Mouse (Mus musculus): Measurements from ENCODE around the gene Sptbn2. TPM values are rescaled to one million over a fixed set of nuclear protein-coding genes. Genes with fewer than 3 reads are reported as not detected.

Sptbn2 gene
- polyA plus RNA-seq, 1 experiment, result not detected

DNA sequence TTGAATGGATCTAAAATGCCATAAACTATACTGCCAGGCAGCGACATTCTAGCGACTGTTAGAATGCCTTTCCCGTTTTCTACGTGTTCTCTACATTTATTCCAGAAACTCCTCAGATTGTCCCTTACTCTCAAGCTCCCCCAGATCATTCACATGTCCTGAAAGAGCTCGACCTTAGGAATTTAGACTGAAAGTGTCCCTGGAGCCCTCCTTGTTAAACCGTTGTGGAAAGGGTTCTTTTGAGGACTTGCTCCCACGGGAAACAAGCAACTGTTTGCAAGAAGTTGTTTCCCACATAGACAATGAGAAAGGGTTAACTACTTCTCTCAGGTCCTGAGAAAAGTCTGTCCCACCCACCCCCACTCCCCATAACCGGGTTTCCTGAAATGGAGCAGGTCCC, 10.3 kb upstream of the Sptbn2 start:
- Histone ChIP-seq H3K4me3 (replicated peaks) (no peak overlapping the region), H3K36me3 (replicated peaks; ENCODE audit: low read length) (no peaks in the 10 kb centered on the region), H3K27me3 (replicated peaks) (peaks cover 78% of the 10 kb centered on the region), H3K9me3 (peaks cover 9% of the 10 kb centered on the region), H3K4me1 (peaks cover 14% of the 10 kb centered on the region)
- no peak for TF ChIP-seq FLI1 (IDR thresholded peaks at IDR 0.05; ENCODE audit: low read length)
- TF ChIP-seq GATA1 (IDR thresholded peaks at IDR 0.05; ENCODE audit: borderline replicate concordance, low read length), result no peak

DNA sequence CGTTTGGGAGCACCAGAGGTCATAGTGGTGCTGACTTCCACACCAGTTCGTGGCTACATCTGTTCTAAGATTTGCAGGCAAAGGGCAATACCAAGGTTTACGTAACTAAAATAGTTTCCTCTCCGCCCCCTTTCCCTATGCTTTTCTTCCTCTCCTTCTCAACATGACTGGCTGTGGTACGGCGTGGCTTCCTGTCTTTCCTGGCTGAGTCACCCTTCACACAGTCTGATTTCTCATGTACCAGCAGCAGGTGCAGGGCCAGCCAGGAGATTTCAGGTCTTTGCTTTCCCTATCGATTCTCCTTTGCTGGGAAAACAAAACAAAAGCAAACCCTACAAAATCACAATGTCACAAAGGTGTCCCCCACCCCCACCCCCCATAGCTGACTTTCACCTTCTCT, 9.7 kb upstream of the Sptbn2 start:
- Histone ChIP-seq H3K27me3 (replicated peaks) (peaks cover 82% of the 10 kb centered on the region), H3K4me3 (replicated peaks) (no peak overlapping the region), H3K9me3 (peaks cover 9% of the 10 kb centered on the region), H3K36me3 (replicated peaks; ENCODE audit: low read length) (no peaks in the 10 kb centered on the region), H3K4me1 (peaks cover 14% of the 10 kb centered on the region)
- TF ChIP-seq FLI1 (IDR thresholded peaks at IDR 0.05; ENCODE audit: low read length), result no peak
- TF ChIP-seq GATA1 (IDR thresholded peaks at IDR 0.05; ENCODE audit: borderline replicate concordance, low read length), result no peak

DNA sequence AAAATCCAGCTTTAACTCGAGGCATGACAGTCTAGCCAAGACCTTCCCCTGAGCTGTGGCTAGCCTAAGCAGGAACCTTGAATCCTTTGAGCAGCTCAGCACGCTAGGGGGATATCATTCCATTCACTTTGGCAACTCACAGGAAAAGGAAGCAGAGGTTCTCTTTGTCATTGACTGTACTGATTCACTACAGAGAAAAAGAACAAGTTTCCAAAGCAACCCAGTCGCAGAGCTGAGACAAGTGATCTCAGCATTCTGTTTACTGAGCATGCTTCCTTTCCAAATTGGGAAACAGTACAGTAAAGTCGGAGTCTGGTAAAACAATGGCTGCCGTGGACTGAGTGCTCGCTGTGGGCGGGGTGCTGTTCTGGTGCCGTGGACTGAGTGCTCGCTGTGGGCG, 2.2 kb upstream of the Sptbn2 start:
- Histone ChIP-seq H3K36me3 (replicated peaks; ENCODE audit: low read length) (no peaks in the 10 kb centered on the region), H3K9me3 (no peaks in the 10 kb centered on the region), H3K27me3 (replicated peaks) (peaks cover 81% of the 10 kb centered on the region), H3K4me3 (replicated peaks) (no peak overlapping the region), H3K4me1 (peaks cover 22% of the 10 kb centered on the region)
- no peak for TF ChIP-seq GATA1 (IDR thresholded peaks at IDR 0.05; ENCODE audit: borderline replicate concordance, low read length)
- no peak for TF ChIP-seq FLI1 (IDR thresholded peaks at IDR 0.05; ENCODE audit: low read length)

DNA sequence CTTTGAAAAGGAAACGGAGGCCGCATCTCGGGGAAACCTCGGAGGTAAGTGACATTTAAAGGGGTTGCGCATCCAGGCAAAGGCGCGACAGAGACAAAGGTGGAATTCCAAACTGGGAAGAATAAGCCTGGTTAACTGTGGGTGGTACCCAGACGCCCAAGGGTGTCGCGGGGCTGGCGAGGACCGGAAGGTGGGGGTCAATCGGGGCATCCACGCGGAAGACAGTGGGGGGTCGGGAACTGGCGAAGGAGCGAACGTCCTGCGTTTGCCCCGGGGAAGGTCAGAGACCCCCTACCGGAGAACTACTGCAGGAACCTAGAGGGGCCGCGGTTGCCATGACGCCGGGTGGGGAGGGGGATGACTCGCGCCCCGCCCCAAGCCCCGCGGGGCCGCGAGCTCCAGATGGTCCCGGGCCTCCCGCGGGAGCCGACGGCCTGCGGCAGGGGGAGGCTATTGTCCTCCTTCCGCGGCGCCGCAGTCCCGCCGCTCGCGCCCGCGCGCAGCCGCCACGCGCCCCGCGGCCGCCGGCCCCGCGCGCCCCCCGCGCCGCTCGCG, 711 bp downstream of the Sptbn2 start:
- peaks cover 22% of the 10 kb centered on the region for H3K4me1 ChIP-seq
- no peaks in the 10 kb centered on the region for H3K9me3 ChIP-seq
- H3K27me3 ChIP-seq (replicated peaks), result peaks cover 83% of the 10 kb centered on the region
- TF ChIP-seq FLI1 (IDR thresholded peaks at IDR 0.05; ENCODE audit: low read length), result no peak
- TF ChIP-seq GATA1 (IDR thresholded peaks at IDR 0.05; ENCODE audit: borderline replicate concordance, low read length), result no peak
- peak overlapping the region; percentile 84 for H3K4me3 ChIP-seq (replicated peaks)
- no peaks in the 10 kb centered on the region for H3K36me3 ChIP-seq (replicated peaks; ENCODE audit: low read length)

DNA sequence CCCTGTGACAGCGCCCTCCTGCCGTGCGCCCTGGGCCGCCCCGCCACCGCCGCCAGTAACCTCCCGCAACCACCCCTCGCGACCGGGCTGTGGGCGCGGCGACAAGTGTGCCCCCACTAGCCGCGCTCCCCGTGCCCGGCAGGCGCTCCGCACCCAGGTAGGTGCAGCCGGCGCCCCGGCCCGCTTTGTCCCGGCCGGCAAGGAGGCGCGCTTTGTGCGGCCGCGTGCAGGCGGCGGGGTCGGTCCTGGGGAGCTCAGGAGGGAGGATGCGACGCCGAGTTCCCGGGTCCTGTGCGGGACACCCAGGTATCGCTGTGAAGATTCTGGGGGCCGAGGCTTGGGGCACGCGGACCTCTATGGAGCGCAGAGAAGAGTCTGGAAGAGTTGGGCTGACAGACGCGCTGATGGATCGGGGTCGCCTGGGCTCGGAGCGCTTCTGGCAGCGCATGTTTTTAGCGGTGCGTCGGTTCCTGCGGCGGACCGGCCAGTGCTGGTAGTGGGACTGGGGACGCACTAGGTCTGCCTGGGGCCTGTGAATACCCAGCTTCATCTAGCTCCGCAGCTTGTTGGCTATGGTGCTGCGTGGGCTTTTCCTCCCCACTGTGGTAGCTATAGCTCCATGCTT, 1.3 kb downstream of the Sptbn2 start:
- Histone ChIP-seq H3K4me3 (replicated peaks) (peak overlapping the region; percentile 84), H3K4me1 (peaks cover 25% of the 10 kb centered on the region), H3K9me3 (no peaks in the 10 kb centered on the region), H3K27me3 (replicated peaks) (peaks cover 83% of the 10 kb centered on the region), H3K36me3 (replicated peaks; ENCODE audit: low read length) (no peaks in the 10 kb centered on the region)
- no peak for TF ChIP-seq GATA1 (IDR thresholded peaks at IDR 0.05; ENCODE audit: borderline replicate concordance, low read length)
- no peak for TF ChIP-seq FLI1 (IDR thresholded peaks at IDR 0.05; ENCODE audit: low read length)

DNA sequence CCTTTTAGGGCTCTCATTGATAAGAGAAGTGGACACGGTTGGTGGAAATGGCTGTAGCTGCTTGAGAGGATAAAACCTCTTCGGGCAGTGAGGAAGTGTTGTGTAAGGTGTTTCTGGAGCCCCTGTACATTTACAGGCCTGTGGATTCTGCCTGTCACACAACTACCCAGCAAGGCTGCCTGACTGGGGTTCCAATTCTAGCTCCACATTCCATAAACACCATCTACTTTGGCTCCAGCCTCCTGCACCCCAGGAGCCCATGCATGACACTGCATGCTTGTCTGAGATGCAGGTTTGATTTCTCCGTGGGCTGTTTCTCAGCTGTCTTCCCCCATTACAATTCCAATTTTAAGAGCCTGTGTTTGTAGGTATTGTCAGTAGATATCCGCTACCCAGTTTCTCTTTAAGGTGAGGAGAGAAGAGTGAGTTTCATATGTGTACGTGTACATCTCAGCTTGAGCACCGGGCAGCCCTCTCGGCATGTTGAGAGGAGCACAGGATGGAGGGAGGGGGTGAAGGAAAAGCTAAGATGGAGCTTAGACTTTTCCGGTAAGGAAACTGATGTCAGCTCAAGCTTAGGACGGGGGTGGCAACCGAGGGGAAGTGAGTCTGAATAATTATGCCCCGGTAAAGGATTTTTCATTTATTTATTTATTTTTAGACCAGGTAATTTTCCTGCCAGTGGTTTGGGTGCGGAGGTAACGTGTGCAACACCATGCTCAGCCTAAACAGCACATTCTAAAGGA, 2.0 kb downstream of the Sptbn2 start:
- TF ChIP-seq FLI1 (IDR thresholded peaks at IDR 0.05; ENCODE audit: low read length), result no peak
- no peak for TF ChIP-seq GATA1 (IDR thresholded peaks at IDR 0.05; ENCODE audit: borderline replicate concordance, low read length)
- Histone ChIP-seq H3K27me3 (replicated peaks) (peaks cover 86% of the 10 kb centered on the region), H3K4me3 (replicated peaks) (peak overlapping the region; percentile 84), H3K4me1 (peaks cover 28% of the 10 kb centered on the region), H3K36me3 (replicated peaks; ENCODE audit: low read length) (no peaks in the 10 kb centered on the region), H3K9me3 (no peaks in the 10 kb centered on the region)

DNA sequence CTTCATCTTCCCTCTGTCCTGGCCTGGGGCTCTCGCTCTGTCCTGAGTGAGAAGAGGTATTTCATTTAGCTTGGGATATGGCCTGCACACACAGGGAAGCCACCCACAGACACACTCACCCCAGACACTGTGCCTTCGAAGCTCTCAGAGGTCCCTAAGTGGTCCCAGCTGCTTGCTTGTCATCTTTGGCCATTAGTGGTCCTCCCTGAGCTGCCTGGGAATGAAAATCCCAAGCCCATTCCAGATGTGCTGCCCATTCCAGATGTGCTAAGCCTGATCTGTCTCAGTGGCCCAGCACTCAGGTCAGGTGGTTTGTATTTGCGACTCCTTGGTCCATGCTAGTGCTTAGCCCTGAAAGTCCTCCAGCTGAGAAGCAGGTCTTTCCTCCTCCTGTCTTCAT, 2.9 kb downstream of the Sptbn2 start:
- Histone ChIP-seq H3K9me3 (no peaks in the 10 kb centered on the region), H3K36me3 (replicated peaks; ENCODE audit: low read length) (no peaks in the 10 kb centered on the region), H3K4me1 (peaks cover 38% of the 10 kb centered on the region), H3K27me3 (replicated peaks) (peaks cover 83% of the 10 kb centered on the region), H3K4me3 (replicated peaks) (no peak overlapping the region)
- no peak for TF ChIP-seq GATA1 (IDR thresholded peaks at IDR 0.05; ENCODE audit: borderline replicate concordance, low read length)
- no peak for TF ChIP-seq FLI1 (IDR thresholded peaks at IDR 0.05; ENCODE audit: low read length)

DNA sequence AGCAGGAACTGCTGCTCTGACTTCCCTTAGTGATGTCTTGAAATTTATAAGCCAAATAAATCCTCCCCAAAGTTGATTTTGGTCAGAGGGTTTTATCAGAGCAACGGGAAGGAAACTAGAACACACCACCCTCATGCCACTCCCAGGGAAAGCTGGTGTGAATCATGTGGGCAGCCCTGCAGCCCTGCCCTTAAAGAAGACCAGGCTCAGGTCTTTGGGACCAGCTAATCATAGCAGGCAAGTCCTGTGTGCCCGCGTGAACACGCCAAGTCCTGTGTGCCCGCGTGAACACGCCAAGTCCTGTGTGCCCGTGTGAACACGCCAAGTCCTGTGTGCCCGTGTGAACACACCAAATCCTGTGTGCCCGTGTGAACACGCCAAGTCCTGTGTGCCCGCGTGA, 5.8 kb downstream of the Sptbn2 start:
- no peak overlapping the region for H3K4me3 ChIP-seq (replicated peaks)
- H3K4me1 ChIP-seq, result peaks cover 35% of the 10 kb centered on the region
- H3K27me3 ChIP-seq (replicated peaks), result peaks cover 83% of the 10 kb centered on the region
- no peaks in the 10 kb centered on the region for H3K9me3 ChIP-seq
- no peaks in the 10 kb centered on the region for H3K36me3 ChIP-seq (replicated peaks; ENCODE audit: low read length)
- no peak for TF ChIP-seq FLI1 (IDR thresholded peaks at IDR 0.05; ENCODE audit: low read length)
- TF ChIP-seq GATA1 (IDR thresholded peaks at IDR 0.05; ENCODE audit: borderline replicate concordance, low read length), result no peak

DNA sequence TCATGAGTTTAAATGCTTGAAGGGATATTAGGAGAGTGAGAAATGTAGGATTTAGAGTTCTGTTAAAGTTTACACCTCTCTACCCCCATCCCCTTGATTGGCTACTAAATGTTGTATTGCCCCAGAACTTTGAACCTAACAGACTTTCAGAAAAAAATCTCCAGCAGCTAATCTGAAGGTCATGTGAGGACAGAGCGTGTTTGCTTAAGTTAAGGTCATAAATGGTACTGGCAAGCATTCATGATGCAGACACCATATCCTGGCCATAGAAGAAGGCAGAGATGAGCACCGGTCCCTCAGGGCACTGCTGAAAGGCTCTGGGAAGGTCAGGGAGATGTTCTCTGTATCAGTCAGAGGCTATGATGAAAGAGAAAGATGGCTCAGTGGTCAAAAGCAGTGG, 6.3 kb downstream of the Sptbn2 start:
- TF ChIP-seq FLI1 (IDR thresholded peaks at IDR 0.05; ENCODE audit: low read length) (no peak), GATA1 (IDR thresholded peaks at IDR 0.05; ENCODE audit: borderline replicate concordance, low read length) (no peak)
- H3K4me1 ChIP-seq, result peaks cover 30% of the 10 kb centered on the region
- H3K36me3 ChIP-seq (replicated peaks; ENCODE audit: low read length), result no peaks in the 10 kb centered on the region
- peaks cover 83% of the 10 kb centered on the region for H3K27me3 ChIP-seq (replicated peaks)
- no peaks in the 10 kb centered on the region for H3K9me3 ChIP-seq
- no peak overlapping the region for H3K4me3 ChIP-seq (replicated peaks)

DNA sequence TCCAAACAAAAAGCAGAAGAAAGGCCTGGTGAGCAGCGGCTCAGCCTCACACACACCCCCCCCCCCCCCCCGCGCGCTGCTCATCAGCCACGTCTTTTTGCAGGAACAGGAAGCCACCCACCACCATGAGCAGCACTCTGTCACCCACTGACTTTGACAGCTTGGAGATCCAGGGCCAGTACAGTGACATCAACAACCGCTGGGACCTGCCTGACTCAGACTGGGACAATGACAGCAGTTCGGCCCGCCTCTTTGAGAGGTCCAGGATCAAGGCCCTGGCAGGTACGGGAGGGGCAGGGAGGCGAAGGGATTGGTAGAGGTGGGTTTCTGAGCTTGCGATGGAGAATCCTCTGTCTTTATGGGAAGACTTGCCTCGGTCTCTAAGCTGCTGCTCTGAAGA, 7.7 kb downstream of the Sptbn2 start:
- TF ChIP-seq GATA1 (IDR thresholded peaks at IDR 0.05; ENCODE audit: borderline replicate concordance, low read length) (no peak), FLI1 (IDR thresholded peaks at IDR 0.05; ENCODE audit: low read length) (no peak)
- Histone ChIP-seq H3K4me1 (peaks cover 19% of the 10 kb centered on the region), H3K9me3 (no peaks in the 10 kb centered on the region), H3K36me3 (replicated peaks; ENCODE audit: low read length) (no peaks in the 10 kb centered on the region), H3K4me3 (replicated peaks) (peak overlapping the region; percentile 83), H3K27me3 (replicated peaks) (peaks cover 79% of the 10 kb centered on the region)

All from megakaryocyte, embryonic 14.5 days (primary cell).